Mouse (Mus musculus) cerebellum, postnatal 14 days (tissue): ENCODE measurements around the gene Chmp1a.
A peak's percentile ranks its signal among the peaks of the same experiment; 100 is the strongest.
"Not testable (repeated sequence)": the region's sequence is repeated elsewhere in the genome, so short reads cannot be mapped to it uniquely, and the experiment has no call there.

Experiments
- DNase-seq, 2 experiments: peaks; one replicate each; pipeline ENCODE4 v3.0.0; 2021; ENCODE audit warnings: mixed read lengths in 2 of 2

Gene Chmp1a

DNA sequence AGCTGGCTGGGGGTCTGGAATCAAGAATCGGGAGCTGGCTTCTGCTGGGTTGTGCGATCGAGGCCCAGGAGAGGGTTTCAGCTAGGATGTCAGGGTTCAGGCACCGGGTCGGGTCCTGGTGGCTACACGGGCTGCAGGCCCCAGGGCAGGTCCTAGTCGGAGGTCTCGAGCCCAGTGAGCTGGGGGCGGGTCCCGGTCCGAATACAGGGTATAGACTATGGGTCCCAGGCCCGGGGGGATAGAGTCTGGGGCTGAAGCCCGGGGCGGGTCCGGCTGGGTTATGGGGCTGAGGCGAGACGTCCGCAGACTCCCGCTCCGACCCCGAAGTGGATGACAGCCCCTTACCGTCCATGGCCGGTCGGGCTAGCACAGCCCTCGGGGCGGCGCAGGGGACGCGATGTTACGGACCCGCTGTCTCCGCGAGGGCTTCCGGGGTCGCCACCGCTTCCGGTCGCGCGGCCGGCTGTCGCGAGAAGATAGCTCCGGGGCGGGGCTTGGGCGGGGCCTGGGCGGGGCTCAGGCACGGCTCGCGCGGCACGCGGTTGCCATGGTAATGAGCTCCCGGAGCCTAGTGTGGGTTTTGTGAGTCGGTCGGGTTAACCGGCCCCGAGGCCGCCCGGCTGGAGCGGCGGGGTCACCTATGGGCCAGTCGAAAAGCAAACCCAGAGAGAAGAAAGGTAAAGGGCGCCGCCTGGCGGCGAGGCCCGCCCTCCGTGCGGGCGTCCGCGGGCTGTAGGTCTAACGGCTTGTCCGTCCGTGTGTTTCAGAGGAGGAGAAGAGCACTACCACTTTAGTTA is at the start of gene Chmp1a, which contains the start of gene Spata33:
Gene Chmp1a, minus strand, starts transcription at position 443 of the 797 bp plus-strand sequence.
Gene Spata33, plus strand, starts transcription at position 512 of the 797 bp plus-strand sequence.
- peak; percentile 93 for DNase-seq

DNA sequence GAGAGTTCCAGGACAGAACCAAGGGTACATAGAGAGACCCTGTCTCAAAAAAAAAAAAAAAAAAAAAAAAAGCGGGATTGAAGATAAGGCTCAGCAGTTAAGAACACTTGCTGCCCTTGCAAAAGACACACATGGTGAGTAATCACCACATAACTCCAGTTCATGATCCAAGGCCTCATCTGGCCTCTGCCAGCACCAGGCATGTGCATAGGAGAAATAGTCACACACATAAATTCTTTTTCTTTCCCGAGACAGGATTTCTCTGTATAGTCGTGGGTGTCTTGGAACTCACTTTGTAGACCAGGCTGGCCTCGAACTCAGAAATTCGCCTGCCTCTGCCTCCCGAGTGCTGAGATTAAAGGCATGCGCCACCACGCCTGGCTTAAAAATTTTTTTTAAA is 45.0 kb upstream of the Chmp1a start:
- not testable (repeated sequence) for DNase-seq

- no peak for DNase-seq
Observed at GRCm38 (mm10) chr8:123257114-123257513, 44.6 kb upstream of the Chmp1a start.

- no peak for DNase-seq
Observed at GRCm38 (mm10) chr8:123255170-123255569, 42.6 kb upstream of the Chmp1a start.

- peak; percentile 89 to 92 for DNase-seq
Observed at GRCm38 (mm10) chr8:123254099-123254885, 41.7 kb upstream of the Chmp1a start, which contains the start of the genes Zfp276 and Vps9d1. Gene Zfp276, plus strand, starts transcription at chr8:123254195. Gene Vps9d1, minus strand, starts transcription at chr8:123254348.

- DNase-seq, result no peak
Observed at GRCm38 (mm10) chr8:123253451-123254098, 41.0 kb upstream of the Chmp1a start.

GRCm38 (mm10) chr8:123252925-123253324 is 40.4 kb upstream of the Chmp1a start:
- no peak for DNase-seq

DNA sequence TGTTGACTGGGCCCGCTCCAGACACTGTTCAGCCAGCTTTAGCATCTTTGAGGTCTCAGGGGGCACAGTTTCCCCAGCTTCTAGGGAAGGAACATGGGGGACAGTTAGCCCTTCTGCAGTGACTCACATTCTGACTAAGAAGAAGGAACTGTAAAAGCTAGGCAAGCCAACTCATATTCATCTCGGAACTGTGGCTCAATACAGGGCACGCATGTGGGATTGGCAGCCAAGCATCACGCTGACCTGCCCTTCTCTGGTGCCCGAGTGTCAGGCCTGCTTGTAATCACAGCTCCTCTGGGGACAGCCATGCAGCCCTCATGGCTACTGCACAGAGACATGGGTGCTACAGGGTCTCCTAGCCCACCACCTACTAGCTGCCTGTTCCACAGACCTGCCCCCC is 38.4 kb upstream of the Chmp1a start:
- no peak for DNase-seq

DNA sequence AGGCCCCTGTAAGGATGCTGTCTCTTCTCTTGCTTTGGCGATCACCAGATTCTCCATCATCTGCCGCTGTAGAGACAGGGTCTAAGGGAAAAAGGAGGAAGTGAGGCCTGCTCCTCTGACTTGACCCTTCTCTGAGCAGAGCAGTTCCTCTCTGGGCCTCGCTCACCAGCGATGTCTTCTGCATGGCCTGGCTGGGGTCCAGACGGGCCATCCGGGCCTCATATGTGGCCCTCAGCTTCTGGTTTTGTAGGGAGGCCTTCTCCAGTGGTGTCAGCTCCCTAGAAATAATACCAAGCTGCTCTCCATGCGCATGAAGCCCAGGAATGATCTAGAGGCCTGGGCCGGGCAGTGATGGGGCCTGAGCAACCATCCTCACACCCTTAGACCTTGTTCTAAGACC is 36.0 kb upstream of the Chmp1a start:
- no peak for DNase-seq

DNA sequence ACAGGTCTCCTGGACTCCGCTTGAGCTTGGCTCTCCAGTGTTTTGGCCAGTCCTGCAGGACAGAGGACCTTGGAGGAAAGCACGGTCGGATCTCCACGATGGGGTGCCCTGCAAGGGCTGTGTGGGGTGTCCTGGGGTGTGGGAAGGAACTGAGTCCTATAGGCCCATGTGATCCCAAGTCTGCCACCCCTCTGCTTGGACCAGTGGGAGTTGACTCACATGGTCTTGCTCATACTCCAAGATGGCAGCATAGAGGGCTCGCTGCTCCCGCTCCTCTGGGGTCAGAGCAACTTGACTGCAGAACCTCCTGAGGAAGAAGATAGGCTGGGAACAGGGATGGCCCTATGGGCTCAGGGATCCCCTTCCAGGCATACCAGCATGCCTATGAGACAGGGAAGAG is 35.2 kb upstream of the Chmp1a start:
- DNase-seq, result no peak

GRCm38 (mm10) chr8:123245543-123245942 is 33.0 kb upstream of the Chmp1a start:
- DNase-seq, result no peak

DNA sequence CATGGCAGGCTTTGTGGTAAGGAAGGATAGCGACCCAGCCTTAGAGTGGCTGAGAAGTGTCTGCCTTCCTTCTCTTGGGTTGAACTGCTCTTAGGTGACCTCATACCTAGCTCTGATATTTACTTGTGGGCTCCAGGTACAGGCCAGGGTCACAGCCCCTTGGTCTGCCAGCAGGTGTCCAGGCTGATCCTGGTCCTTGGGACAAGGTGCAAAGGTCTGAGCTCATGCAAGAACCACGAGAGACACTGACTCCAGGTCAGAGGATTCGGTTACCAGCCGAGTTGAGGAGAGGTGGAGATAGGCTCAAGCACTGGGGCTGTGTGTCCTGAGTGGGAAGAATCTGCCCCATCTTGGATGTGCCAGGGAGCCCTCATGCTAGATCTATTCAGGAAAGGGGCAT is 31.8 kb upstream of the Chmp1a start:
- no peak for DNase-seq

- no peak for DNase-seq
Observed at GRCm38 (mm10) chr8:123243053-123243452, 30.5 kb upstream of the Chmp1a start.

DNA sequence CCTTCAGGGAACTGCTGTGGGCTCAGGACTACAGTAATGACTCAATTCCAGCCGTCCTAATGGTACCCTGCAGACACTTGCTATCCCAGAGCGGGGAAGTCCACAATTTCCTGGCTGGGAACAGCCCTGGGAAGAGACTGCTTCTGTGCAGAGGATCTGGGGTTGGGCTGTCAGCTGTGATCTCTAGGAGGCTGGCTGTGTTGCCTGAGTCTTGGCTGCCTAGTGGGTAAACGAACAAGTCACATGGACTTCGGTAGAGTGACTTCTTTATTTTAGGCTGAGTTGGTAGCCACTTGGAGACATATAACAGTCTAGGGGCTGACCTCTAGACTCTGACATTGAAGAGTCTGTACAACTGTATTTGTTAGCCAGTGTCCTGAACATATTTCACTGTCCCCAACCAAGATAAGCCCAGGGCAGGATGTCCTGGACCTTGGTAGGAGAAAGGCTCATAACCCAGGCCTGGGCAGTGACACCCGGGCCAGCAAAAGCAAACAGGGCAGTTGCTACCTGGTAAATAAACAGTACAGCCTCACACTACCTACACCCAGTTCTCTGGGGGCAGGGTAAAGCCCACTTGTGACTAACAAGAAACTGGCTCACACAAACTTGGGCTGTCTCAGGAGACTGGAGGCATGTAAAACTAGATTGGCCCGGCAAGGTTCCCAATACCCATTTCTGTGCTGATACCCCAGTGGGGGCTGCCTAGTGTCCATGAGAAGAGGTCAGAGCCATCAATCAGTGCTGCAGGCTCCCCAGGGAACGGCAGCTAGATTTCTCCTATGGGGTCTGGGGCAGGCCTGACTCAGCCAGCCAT is 29.8 kb upstream of the Chmp1a start:
- DNase-seq, result no peak

DNA sequence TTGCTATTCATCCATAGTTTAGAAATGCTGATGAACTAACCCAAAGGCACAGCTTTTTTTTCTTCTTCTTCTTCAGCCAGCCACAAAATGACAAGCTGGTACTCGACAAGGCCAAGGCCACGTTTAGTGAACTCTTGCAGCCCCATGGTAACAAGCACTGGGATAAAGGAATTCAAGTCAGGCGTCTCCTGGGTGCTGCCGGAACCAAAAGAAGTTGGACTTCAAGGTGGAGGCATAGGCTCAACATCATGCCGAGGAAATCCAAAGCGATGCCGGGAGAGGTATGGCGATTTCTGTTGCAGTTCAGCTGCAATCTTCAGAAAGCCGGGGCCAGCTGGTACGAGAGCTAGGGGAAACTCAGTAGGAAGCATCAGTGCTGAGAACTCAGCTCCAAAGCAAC is 26.8 kb upstream of the Chmp1a start:
- DNase-seq, result no peak

DNA sequence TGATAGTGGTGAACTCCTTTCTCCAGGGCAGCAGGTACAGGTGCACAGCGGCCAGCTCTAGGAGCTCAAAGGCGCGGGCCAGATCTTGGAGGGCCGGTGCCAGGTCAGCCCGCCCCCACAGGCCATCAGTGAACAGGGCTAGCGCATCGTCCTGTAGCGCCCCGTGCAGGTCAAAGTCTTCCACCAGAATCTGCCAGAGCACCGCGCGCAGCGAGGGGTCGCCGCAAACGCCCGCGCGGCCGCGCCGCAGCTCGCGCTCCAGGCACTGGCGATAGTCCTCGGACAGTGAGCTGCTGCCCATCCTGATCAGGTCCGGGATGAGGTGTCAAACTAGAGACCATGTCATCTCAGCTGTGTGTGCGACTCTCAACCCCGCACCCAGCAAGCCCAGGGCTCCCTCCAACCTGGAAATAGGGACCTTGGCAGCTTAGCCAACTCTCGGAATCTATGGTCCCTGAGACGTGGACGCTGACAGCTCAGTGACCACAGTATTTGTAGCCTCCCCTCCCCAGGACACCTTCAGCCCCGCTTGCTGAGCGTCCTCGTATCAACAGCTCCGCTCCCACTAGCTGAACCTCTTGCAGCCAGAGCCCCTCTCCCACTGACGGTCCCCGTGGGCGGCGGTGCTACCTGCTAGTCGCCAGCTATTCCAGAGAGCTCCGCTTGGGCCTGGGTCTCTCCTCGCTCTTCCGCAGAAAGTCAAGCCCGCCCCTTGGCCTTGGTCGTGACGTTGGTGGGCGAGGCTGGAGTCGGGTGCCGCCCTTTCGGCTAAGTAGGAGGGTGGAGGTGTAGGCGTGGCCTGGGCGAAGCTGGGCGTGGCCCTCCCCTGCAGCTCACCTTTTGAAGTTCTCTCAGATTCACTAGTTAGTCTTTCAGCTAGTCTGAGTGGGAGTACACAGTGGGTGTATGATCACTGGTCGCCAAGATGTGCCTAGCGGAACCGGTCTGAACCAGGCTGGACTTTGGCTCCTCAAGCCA is 23.2 kb upstream of the Chmp1a start, which contains the start of gene Spata2l:
Gene Spata2l, minus strand, starts transcription at position 714 of the 978 bp plus-strand sequence.
- peak; percentile 84 to 87 for DNase-seq

DNA sequence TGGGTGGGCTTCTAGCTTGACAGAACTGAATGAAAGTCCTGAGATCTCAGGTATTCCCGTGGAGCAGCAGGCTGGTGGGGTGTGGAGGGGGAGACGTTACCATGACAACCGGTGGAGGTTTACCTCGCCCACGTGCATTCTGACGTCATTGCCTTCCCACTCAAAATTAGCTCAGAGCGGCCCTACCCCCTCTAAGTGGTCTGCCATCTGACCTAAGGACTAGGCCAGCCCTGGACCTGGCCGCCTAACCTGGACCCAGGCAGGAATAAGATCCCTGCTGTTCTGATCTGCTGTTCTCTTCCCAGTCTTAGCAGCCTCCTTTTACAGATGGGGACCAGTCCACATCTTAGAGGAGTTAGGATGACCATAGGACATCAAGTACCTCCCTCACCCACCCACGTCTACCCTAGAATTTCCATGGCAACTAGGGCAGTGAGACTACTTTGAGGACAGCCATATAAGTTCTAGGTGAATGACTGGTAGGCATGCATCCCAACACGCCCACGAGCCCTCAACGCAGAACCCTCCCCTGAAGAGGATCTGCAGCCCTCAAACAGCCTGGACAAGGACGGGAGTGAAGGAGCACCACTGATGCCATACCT is 22.5 kb upstream of the Chmp1a start:
- DNase-seq, result peak; percentile 58 to 69

DNA sequence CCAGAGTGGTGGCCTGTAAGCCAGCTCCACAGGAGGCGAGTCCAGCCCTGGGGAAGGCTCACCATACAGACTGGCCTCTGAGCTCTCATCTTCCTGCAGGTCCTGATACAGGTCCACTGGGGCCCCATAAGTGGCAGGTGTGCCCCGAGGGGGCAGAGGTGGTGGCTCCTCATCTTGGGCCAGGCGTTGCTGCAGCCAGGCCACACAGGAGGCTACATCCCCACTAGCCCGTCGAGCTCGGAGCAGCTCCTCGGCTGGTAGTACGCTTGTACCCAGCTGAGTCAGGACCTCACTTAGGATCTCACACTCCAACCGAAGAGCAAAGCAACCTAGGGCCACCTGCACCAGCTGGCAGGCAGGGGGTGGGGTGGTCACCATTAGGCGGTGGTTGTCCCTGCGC is 21.2 kb upstream of the Chmp1a start:
- DNase-seq, result no peak

DNA sequence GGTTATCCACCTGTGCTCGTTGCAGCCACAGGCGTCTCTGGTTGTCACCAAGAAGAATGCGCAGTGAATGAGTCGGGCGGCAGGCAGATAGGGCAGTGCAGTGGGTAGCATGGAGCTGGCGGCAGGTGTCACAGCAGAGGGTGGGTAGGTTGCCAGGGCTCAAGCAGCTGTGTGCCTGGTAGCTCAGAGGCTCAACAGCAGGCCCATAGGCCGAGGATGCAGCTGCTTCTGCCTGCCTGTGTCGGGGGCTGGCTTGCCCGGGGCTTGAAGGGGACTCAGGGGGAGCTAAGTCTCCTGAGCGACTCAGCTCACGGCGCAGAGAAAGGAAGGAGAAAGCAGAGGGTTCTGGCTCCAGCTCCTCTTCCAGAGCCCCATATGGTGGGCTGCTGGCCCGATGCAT is 20.7 kb upstream of the Chmp1a start:
- DNase-seq, result peak in 1 of 2 experiments; percentile 49

DNA sequence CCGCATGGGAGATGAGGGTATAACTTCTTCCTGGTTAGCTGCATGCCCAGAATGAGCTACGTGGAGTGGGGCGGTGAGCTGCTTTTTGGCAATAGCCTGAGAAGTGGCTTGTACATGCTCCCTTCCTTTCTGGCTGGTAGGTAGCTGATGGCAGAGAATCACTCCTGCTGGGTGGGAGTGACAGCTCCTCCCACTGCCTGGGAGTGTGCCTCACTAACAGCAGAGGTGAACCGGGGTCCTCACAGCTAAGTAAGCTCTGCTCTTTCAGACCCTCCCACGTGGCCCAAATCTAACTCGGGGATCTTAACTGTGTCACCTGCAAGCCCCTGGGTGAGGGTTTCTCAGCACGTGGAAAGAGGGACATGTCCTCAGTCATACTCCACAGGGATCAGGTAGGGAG is 20.0 kb upstream of the Chmp1a start:
- no peak for DNase-seq

- DNase-seq, result peak; percentile 31 to 44
Observed at GRCm38 (mm10) chr8:123231742-123232141, 19.2 kb upstream of the Chmp1a start.
